Mouse (Mus musculus) olfactory bulb, adult 2 months (tissue): ENCODE data around the gene Gmeb1.

Experiments used
- CTCF ChIP-seq: fragments of 200-500 bp; IDR thresholded peaks from 2 replicates; pipeline ENCODE4 v1.5.1; 2012; ENCODE audit warnings: low read depth, mild to moderate bottlenecking, low read length, moderate library complexity; ENCODE audit not compliant: insufficient read depth
- POLR2A ChIP-seq: fragments of 200-500 bp; IDR thresholded peaks from 2 replicates; pipeline ENCODE4 v1.6.1; 2012; ENCODE audit warnings: mild to moderate bottlenecking, low read depth, low read length, moderate library complexity; ENCODE audit not compliant: insufficient read depth

DNA sequence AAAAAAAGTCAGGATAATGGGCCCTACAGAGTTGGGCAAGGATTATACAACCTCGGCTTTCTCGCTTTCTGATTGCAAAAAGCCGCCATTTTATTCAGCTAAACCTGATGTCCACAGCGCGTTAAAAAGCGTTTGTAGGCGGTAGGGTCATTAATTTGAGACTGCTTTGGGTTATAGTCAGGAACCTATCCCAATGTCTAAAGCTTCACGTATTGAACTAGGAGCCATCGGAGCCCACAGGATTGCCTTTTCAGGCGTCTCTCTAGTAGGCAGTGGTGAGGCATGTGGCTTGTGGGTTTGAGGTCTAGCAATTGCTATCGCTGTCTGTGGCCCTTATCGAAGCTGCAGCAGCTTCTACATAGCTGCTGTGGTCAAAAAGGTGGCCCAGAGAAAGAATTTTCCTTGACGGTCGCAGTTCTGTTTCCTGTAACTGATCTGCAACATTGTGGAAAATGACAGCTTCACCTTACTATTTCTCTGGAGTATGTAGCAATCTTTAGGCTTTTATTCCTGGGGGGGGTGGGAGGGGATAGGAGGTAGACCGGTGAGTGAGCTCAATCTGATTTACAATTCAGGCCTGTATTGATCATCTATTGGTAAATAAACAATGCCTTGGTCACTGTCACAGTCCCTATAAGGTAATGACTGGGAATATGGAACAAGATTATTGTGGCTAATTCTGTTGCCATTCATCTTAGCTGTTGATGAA is 47.9 kb upstream of the Gmeb1 start:
- TF ChIP-seq POLR2A: no peak
- no peak for TF ChIP-seq CTCF
